Mouse (Mus musculus) limb, embryonic 11.5 days (tissue): ENCODE results near the gene Gm4881. TPM values are rescaled to one million over a fixed set of nuclear protein-coding genes. Genes with fewer than 3 reads are reported as not detected.

ENCODE experiments used
- ATAC-seq: fragments of 200-750 bp; cut with Nextera tagmentation; 2 replicates; pipeline ENCODE4 v1.8.0; 2017; ENCODE audit warnings: low read depth; ENCODE audit not compliant: insufficient number of reproducible peaks, low FRiP score, low TSS enrichment
- DNase-seq: peaks from one replicate; pipeline ENCODE4 v3.0.0-alpha.2; 2015; ENCODE audit warnings: low spot score
- H3K27ac ChIP-seq: fragments of 300-500 bp; sonication (generic); replicated peaks from 2 replicates; pipeline ENCODE4 v1.5.1; 2014; ENCODE audit warnings: low read depth, mild to moderate bottlenecking, low read length
- H3K27me3 ChIP-seq: fragments of 300-500 bp; sonication (generic); 2 replicates; pipeline ENCODE4 v1.6.1; 2014; ENCODE audit warnings: mild to moderate bottlenecking, low read length, mixed read lengths; ENCODE audit not compliant: control insufficient read depth, insufficient read depth
- H3K36me3 ChIP-seq: fragments of 300-500 bp; sonication (generic); 2 replicates; pipeline ENCODE4 v1.6.1; 2014; ENCODE audit warnings: mild to moderate bottlenecking, low read length, moderate library complexity, mixed read lengths; ENCODE audit not compliant: control insufficient read depth, insufficient read depth
- H3K4me1 ChIP-seq: fragments of 300-500 bp; sonication (generic); 2 replicates; pipeline ENCODE4 v1.6.1; 2014; ENCODE audit warnings: low read length, mixed read lengths; ENCODE audit not compliant: control insufficient read depth, insufficient read depth
- H3K4me2 ChIP-seq: fragments of 300-500 bp; sonication (generic); 2 replicates; pipeline ENCODE4 v1.6.1; 2014; ENCODE audit warnings: low read depth, mild to moderate bottlenecking, moderate library complexity; ENCODE audit not compliant: severe bottlenecking
- H3K4me3 ChIP-seq: fragments of 300-500 bp; sonication (generic); 2 replicates; pipeline ENCODE4 v1.5.1; 2014; ENCODE audit warnings: low read depth, low read length
- H3K9ac ChIP-seq: fragments of 300-500 bp; sonication (generic); 2 replicates; pipeline ENCODE4 v1.6.1; 2014; ENCODE audit warnings: mild to moderate bottlenecking, low read length
- H3K9me3 ChIP-seq: fragments of 300-500 bp; sonication (generic); 2 replicates; pipeline ENCODE4 v1.6.1; 2016; ENCODE audit warnings: low read length; ENCODE audit not compliant: control insufficient read depth
- WGBS: fragments of 180-500 bp; shearing (Covaris S2); extraction: QIAGEN DNeasy Blood & Tissue Kit; methylation state at CpG from one replicate; pipeline ENCODE4 v1.1.7; 2014; 5-methylcytosine and 5-hydroxymethylcytosine counted together
- polyA plus RNA-seq: library from polyadenylated mRNA; unstranded; fragments of >200 nt; fragmentation: Nextera tagmentation; extraction: Ambion mirVana; gene quantifications from 2 replicates; pipeline ENCODE4 v1.2.1, GENCODE M21; 2014

Gm4881 gene
- polyA plus RNA-seq, 1 experiment from 2014 or later: not detected

GRCm38 (mm10) chr7:24974893-24975595 is 30.8 kb upstream of the Gm4881 start:
- no peak for ATAC-seq

GRCm38 (mm10) chr7:24973902-24974301 is 29.6 kb upstream of the Gm4881 start:
- Histone ChIP-seq H3K4me1 (no peaks in the 10 kb centered on the region), H3K27ac (no peak overlapping the region), H3K4me3 (no peak overlapping the region), H3K27me3 (no peaks in the 10 kb centered on the region), H3K9me3 (no peaks in the 10 kb centered on the region), H3K9ac (no peak overlapping the region), H3K36me3 (no peaks in the 10 kb centered on the region), H3K4me2 (no peak overlapping the region)
- ATAC-seq: no peak
- DNase-seq: no peak
- 68% methylated on average over 5 of the region's 5 CpGs for WGBS

More at GRCm38 (mm10) chr7:24974893-24975595, 30.8 kb upstream of the Gm4881 start:
- no peaks in the 10 kb centered on the region for H3K27me3 ChIP-seq
- H3K9ac ChIP-seq: no peak overlapping the region
- H3K9me3 ChIP-seq: no peaks in the 10 kb centered on the region
- no peaks in the 10 kb centered on the region for H3K36me3 ChIP-seq
- no peak overlapping the region for H3K4me3 ChIP-seq
- 30% methylated on average over 9 of the region's 9 CpGs for WGBS
- H3K4me2 ChIP-seq: no peak overlapping the region
- no peak overlapping the region for H3K27ac ChIP-seq
- DNase-seq: peak; percentile 53
- H3K4me1 ChIP-seq: no peaks in the 10 kb centered on the region

GRCm38 (mm10) chr7:24973208-24973607 is 28.9 kb upstream of the Gm4881 start:
- no peak overlapping the region for H3K9ac ChIP-seq
- ATAC-seq: no peak

GRCm38 (mm10) chr7:24971972-24972893 is 27.9 kb upstream of the Gm4881 start, which contains the start of gene Rabac1:
Gene Rabac1, minus strand, starts transcription at chr7:24972754.
- 0 out of 2 replicates have a peak within 1 kb of the TSS, but pooled peaks have one; percentile 36 for H3K27ac ChIP-seq
- WGBS: under 1% methylated on average over 45 of the region's 45 CpGs
- DNase-seq (peak; percentile 87), ATAC-seq (peak; percentile 87)
- peak within 1 kb of the TSS; percentile 68 for H3K9ac ChIP-seq
- H3K36me3 ChIP-seq: no peaks in the 10 kb centered on the region
- H3K9me3 ChIP-seq: no peaks in the 10 kb centered on the region
- peak within 1 kb of the TSS; percentile 84 for H3K4me2 ChIP-seq
- no peaks in the 10 kb centered on the region for H3K4me1 ChIP-seq
- H3K4me3 ChIP-seq: peak within 1 kb of the TSS; percentile 72
- no peaks in the 10 kb centered on the region for H3K27me3 ChIP-seq

More at GRCm38 (mm10) chr7:24973208-24973607, 28.9 kb upstream of the Gm4881 start:
- Histone ChIP-seq H3K9me3 (no peaks in the 10 kb centered on the region), H3K4me1 (no peaks in the 10 kb centered on the region), H3K4me2 (no peak overlapping the region), H3K36me3 (no peaks in the 10 kb centered on the region), H3K27ac (no peak overlapping the region), H3K4me3 (no peak overlapping the region), H3K27me3 (no peaks in the 10 kb centered on the region)
- DNase-seq: no peak
- WGBS: 81% methylated on average over 4 of the region's 4 CpGs

GRCm38 (mm10) chr7:24971261-24971971 is 27.1 kb upstream of the Gm4881 start:
- H3K36me3 ChIP-seq: no peaks in the 10 kb centered on the region
- no peaks in the 10 kb centered on the region for H3K27me3 ChIP-seq
- no peak for ATAC-seq
- peak overlapping the region; percentile 72 for H3K4me3 ChIP-seq
- H3K4me2 ChIP-seq: peak overlapping the region; percentile 84
- H3K4me1 ChIP-seq: no peaks in the 10 kb centered on the region
- no peak overlapping the region for H3K27ac ChIP-seq
- peak; percentile 60 for DNase-seq
- H3K9me3 ChIP-seq: no peaks in the 10 kb centered on the region
- 15% methylated on average over 19 of the region's 19 CpGs for WGBS
- H3K9ac ChIP-seq: 0 out of 2 replicates have a peak overlapping the region, but pooled peaks have one; percentile 68

- H3K9me3 ChIP-seq: no peaks in the 10 kb centered on the region
- no peak overlapping the region for H3K27ac ChIP-seq
- H3K4me2 ChIP-seq: no peak overlapping the region
- no peaks in the 10 kb centered on the region for H3K36me3 ChIP-seq
- H3K9ac ChIP-seq: no peak overlapping the region
- H3K4me3 ChIP-seq: no peak overlapping the region
- WGBS: 91% methylated on average over 3 of the region's 3 CpGs
- no peaks in the 10 kb centered on the region for H3K4me1 ChIP-seq
- DNase-seq (no peak), ATAC-seq (no peak)
- H3K27me3 ChIP-seq: no peaks in the 10 kb centered on the region
These were observed 26.0 kb upstream of the Gm4881 start for GRCm38 (mm10) chr7:24970341-24970740.

GRCm38 (mm10) chr7:24969805-24970204 is 25.5 kb upstream of the Gm4881 start:
- WGBS: 74% methylated on average over 12 of the region's 12 CpGs
- no peak overlapping the region for H3K27ac ChIP-seq
- no peak overlapping the region for H3K4me3 ChIP-seq
- no peaks in the 10 kb centered on the region for H3K36me3 ChIP-seq
- H3K4me2 ChIP-seq: no peak overlapping the region
- no peak overlapping the region for H3K9ac ChIP-seq
- no peaks in the 10 kb centered on the region for H3K4me1 ChIP-seq
- DNase-seq: no peak
- ATAC-seq: no peak
- no peaks in the 10 kb centered on the region for H3K27me3 ChIP-seq
- H3K9me3 ChIP-seq: no peaks in the 10 kb centered on the region

- H3K4me2 ChIP-seq: no peak overlapping the region
- WGBS: 71% methylated on average over 6 of the region's 6 CpGs
- H3K9me3 ChIP-seq: no peaks in the 10 kb centered on the region
- H3K27me3 ChIP-seq: no peaks in the 10 kb centered on the region
- no peak overlapping the region for H3K4me3 ChIP-seq
- no peak overlapping the region for H3K27ac ChIP-seq
- no peaks in the 10 kb centered on the region for H3K36me3 ChIP-seq
- DNase-seq (no peak), ATAC-seq (no peak)
- no peaks in the 10 kb centered on the region for H3K4me1 ChIP-seq
- H3K9ac ChIP-seq: no peak overlapping the region
These were observed 24.2 kb upstream of the Gm4881 start for GRCm38 (mm10) chr7:24968463-24968862.
